Mouse (Mus musculus): Measurements from ENCODE around the gene Gstp2. TPM values are rescaled to one million over a fixed set of nuclear protein-coding genes. Genes with fewer than 3 reads are reported as not detected.

Gene Gstp2
- total RNA-seq, 2 experiments from 2014 or later, result 44.0 to 76.5 TPM

DNA sequence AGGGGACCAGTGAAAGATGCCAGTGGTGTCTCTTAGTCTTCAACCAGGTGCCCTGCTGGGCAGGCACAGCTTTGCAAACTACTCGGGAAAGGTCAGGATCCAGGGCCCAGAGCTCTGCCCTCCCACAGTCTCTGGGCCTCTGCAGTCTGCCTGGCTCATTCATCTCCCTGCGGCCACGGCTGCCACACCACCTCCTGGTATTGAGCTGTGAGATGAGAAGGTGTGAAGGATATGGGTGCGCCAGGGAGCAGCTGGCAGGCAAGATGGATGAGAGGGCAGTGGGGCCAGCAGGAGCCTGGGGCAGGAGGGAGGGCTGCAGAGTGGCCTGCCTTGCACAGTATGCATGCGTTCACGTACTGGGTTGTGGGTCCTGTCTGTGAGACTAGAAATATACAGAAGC, 55.0 kb downstream of the Gstp2 start:
- no peak for DNase-seq (ENCODE audit: low spot score in 2 of 2)

Other genes with a start within 250 kb of the Gstp2 start
- gene Chka, start 194.2 kb downstream of the Gstp2 start, total RNA-seq (2021), result 100 to 1,000 TPM in 1 of 2 experiments, 10 to 100 TPM in 1; 85.8 to 106 TPM
- 10 to 100 TPM; 17.4 to 20.6 TPM for gene Tcirg1, start 138.9 kb downstream of the Gstp2 start, total RNA-seq (2021)
- 100 to 1,000 TPM; 144 to 147 TPM for gene Ndufs8, start 133.2 kb downstream of the Gstp2 start, total RNA-seq (2021)
- 1 to 10 TPM; 3.2 to 3.5 TPM for gene Aldh3b1, start 116.2 kb downstream of the Gstp2 start, total RNA-seq (2021)
- 10 to 100 TPM; 13.6 to 15.9 TPM for gene Unc93b1, start 110.8 kb downstream of the Gstp2 start, total RNA-seq (2021)
- gene Aldh3b3, start 87.4 kb downstream of the Gstp2 start, total RNA-seq (2021), result not detected
- under 1 TPM; 0.53 to 0.99 TPM for gene Aldh3b2, start 73.7 kb downstream of the Gstp2 start, total RNA-seq (2021)
- 1 to 10 TPM; 2.1 to 2.6 TPM for gene Acy3, start 59.5 kb downstream of the Gstp2 start, total RNA-seq (2021)
- not detected for gene Tbx10, start 53.3 kb downstream of the Gstp2 start, total RNA-seq (2021)
- 10 to 100 TPM in 1 of 2 experiments, 1 to 10 TPM in 1; 9.5 to 10.1 TPM for gene Nudt8, start 45.4 kb downstream of the Gstp2 start, total RNA-seq (2021)
- gene Gm49405, start 45.4 kb downstream of the Gstp2 start, total RNA-seq (2021), result 1 to 10 TPM in 1 of 2 experiments, under 1 TPM in 1; 0.97 to 1.3 TPM
- gene Doc2g, start 42.7 kb downstream of the Gstp2 start, total RNA-seq (2021), result 1 to 10 TPM; 2.9 to 3.2 TPM
- gene Ndufv1, start 33.2 kb downstream of the Gstp2 start, total RNA-seq (2021), result 100 to 1,000 TPM; 257 TPM
- gene Gstp1, start 8.0 kb downstream of the Gstp2 start, total RNA-seq (2021), result 100 to 1,000 TPM; 455 to 471 TPM
- gene Gstp3, start 13.5 kb upstream of the Gstp2 start, total RNA-seq (2021), result not detected
- gene Cabp2, start 35.6 kb upstream of the Gstp2 start, total RNA-seq (2021), result not detected
- 10 to 100 TPM; 36.2 to 38.7 TPM for gene Cdk2ap2, start 51.2 kb upstream of the Gstp2 start, total RNA-seq (2021)
- 100 to 1,000 TPM; 174 to 181 TPM for gene Pitpnm1, start 54.0 kb upstream of the Gstp2 start, total RNA-seq (2021)
- 100 to 1,000 TPM; 121 to 140 TPM for gene Aip, start 79.8 kb upstream of the Gstp2 start, total RNA-seq (2021)
- not detected for gene Gpr152, start 93.8 kb upstream of the Gstp2 start, total RNA-seq (2021)
- gene Cabp4, start 98.0 kb upstream of the Gstp2 start, total RNA-seq (2021), result under 1 TPM; 0.22 to 0.30 TPM
- 10 to 100 TPM; 77.0 to 97.3 TPM for gene Coro1b, start 102.6 kb upstream of the Gstp2 start, total RNA-seq (2021)
- 1 to 10 TPM; 1.6 to 2.5 TPM for gene Ptprcap, start 107.6 kb upstream of the Gstp2 start, total RNA-seq (2021)
- 10 to 100 TPM; 32.7 to 38.3 TPM for gene Rps6kb2, start 117.3 kb upstream of the Gstp2 start, total RNA-seq (2021)
- gene Carns1, start 129.5 kb upstream of the Gstp2 start, total RNA-seq (2021), result 1 to 10 TPM; 6.3 to 7.1 TPM
- gene Tbc1d10c, start 145.3 kb upstream of the Gstp2 start, total RNA-seq (2021), result 1 to 10 TPM in 1 of 2 experiments, under 1 TPM in 1; 0.52 to 1.0 TPM
- gene Ppp1ca, start 146.0 kb upstream of the Gstp2 start, total RNA-seq (2021), result 100 to 1,000 TPM; 268 TPM
- gene Rad9a, start 155.6 kb upstream of the Gstp2 start, total RNA-seq (2021), result 1 to 10 TPM; 7.9 to 9.6 TPM
- gene Clcf1, start 168.2 kb upstream of the Gstp2 start, total RNA-seq (2021), result under 1 TPM; 0.38 to 0.57 TPM
- not detected for gene AC109138.7, start 168.3 kb upstream of the Gstp2 start, total RNA-seq (2021)
- 10 to 100 TPM; 14.4 to 16.5 TPM for gene Pold4, start 185.9 kb upstream of the Gstp2 start, total RNA-seq (2021)
- 10 to 100 TPM; 49.5 to 49.6 TPM for gene Ssh3, start 223.2 kb upstream of the Gstp2 start, total RNA-seq (2021)
- gene Ankrd13d, start 237.1 kb upstream of the Gstp2 start, total RNA-seq (2021), result 10 to 100 TPM; 58.5 to 59.2 TPM

Data from layer of hippocampus, adult 18-20 months (tissue).